Mouse (Mus musculus): Measurements from ENCODE around the gene Ube2r2. TPM values are rescaled to one million over a fixed set of nuclear protein-coding genes. Genes with fewer than 3 reads are reported as not detected.

Ube2r2 gene
- polyA plus RNA-seq, 1 experiment from 2014 or later, result 119 TPM

Other genes starting within 250 kb of the Ube2r2 start
- not detected in 2 replicates for gene Spink4, start 215.7 kb upstream of the Ube2r2 start, polyA plus RNA-seq (2016; fragmentation: Nextera tagmentation; extraction: Ambion mirVana)
- gene Bag1, start 187.4 kb upstream of the Ube2r2 start, polyA plus RNA-seq (2016; fragmentation: Nextera tagmentation; extraction: Ambion mirVana), result 252 and 253 TPM in 2 replicates
- 105 and 110 TPM in 2 replicates for gene Chmp5, start 187.3 kb upstream of the Ube2r2 start, polyA plus RNA-seq (2016; fragmentation: Nextera tagmentation; extraction: Ambion mirVana)
- gene Nfx1, start 164.8 kb upstream of the Ube2r2 start, polyA plus RNA-seq (2016; fragmentation: Nextera tagmentation; extraction: Ambion mirVana), result 108 and 110 TPM in 2 replicates
- gene Aqp7, start 87.6 kb upstream of the Ube2r2 start, polyA plus RNA-seq (2016; fragmentation: Nextera tagmentation; extraction: Ambion mirVana), result 0.14 TPM in 1 of 2 replicates, not detected in the other
- 2.1 and 2.7 TPM in 2 replicates for gene Aqp3, start 37.6 kb upstream of the Ube2r2 start, polyA plus RNA-seq (2016; fragmentation: Nextera tagmentation; extraction: Ambion mirVana)
- 29.6 and 30.2 TPM in 2 replicates for gene Nol6, start 11.3 kb upstream of the Ube2r2 start, polyA plus RNA-seq (2016; fragmentation: Nextera tagmentation; extraction: Ambion mirVana)
- gene Ubap2, start 139.4 kb downstream of the Ube2r2 start, polyA plus RNA-seq (2016; fragmentation: Nextera tagmentation; extraction: Ambion mirVana), result 74.4 and 77.6 TPM in 2 replicates
- 55.7 and 57.1 TPM in 2 replicates for gene Dcaf12, start 179.1 kb downstream of the Ube2r2 start, polyA plus RNA-seq (2016; fragmentation: Nextera tagmentation; extraction: Ambion mirVana)
- 60.5 and 74.7 TPM in 2 replicates for gene Ubap1, start 213.3 kb downstream of the Ube2r2 start, polyA plus RNA-seq (2016; fragmentation: Nextera tagmentation; extraction: Ambion mirVana)